Mouse (Mus musculus) ES-Bruce4 (cell line): ENCODE results near the gene Ajm1.

ENCODE experiments used
- CTCF ChIP-seq: IDR thresholded peaks from one replicate; pipeline ENCODE4 v1.8.1; 2011; ENCODE audit warnings: low read depth, low read length
- EP300 ChIP-seq: IDR thresholded peaks from 2 replicates; pipeline ENCODE4 v1.6.1; 2011; ENCODE audit warnings: low read depth, low read length; ENCODE audit not compliant: insufficient read depth
- POLR2A ChIP-seq: IDR thresholded peaks from one replicate; pipeline ENCODE4 v1.8.1; 2011; ENCODE audit warnings: low read length; ENCODE audit not compliant: insufficient read depth

GRCm38 (mm10) chr2:25556296-25556695 lies 25.3 kb downstream of the Ajm1 start:
- TF ChIP-seq CTCF, result no peak
- TF ChIP-seq POLR2A, result no peak
- no peak for TF ChIP-seq EP300
